Mouse (Mus musculus) 3134 (cell line): ENCODE data around the gene Zbtb6.

Experiments used
- DNase-seq: peaks from one replicate; pipeline ENCODE4 v3.0.0-alpha.2; 2011; ENCODE audit warnings: low spot score; ENCODE audit not compliant: insufficient read length; ENCODE audit errors: extremely low read depth

Gene Zbtb6

GRCm38 (mm10) chr2:37376018-37376417, 67.0 kb downstream of the Zbtb6 start:
- peak; percentile 71 for DNase-seq
